Mouse (Mus musculus) limb, embryonic 12.5 days (tissue): ENCODE measurements around the gene Brca1. TPM values are rescaled to one million over a fixed set of nuclear protein-coding genes. Genes with fewer than 3 reads are reported as not detected.
A peak's percentile ranks its signal among the peaks of the same experiment; 100 is the strongest.
"Not testable (repeated sequence)": the region's sequence is repeated elsewhere in the genome, so short reads cannot be mapped to it uniquely, and the experiment has no call there.

ENCODE experiments used
- ATAC-seq: fragments of 200-750 bp; cut with Nextera tagmentation; 2 replicates; pipeline ENCODE4 v1.8.0; 2017; ENCODE audit warnings: low read depth, moderate TSS enrichment; ENCODE audit not compliant: insufficient number of reproducible peaks, insufficient read depth, low FRiP score, low TSS enrichment
- H3K27ac ChIP-seq: fragments of 300-500 bp; sonication (generic); 2 replicates; pipeline ENCODE4 v1.5.1; 2016; ENCODE audit warnings: mild to moderate bottlenecking, moderate library complexity
- H3K27me3 ChIP-seq: fragments of 300-500 bp; sonication (generic); 2 replicates; pipeline ENCODE4 v1.6.1; 2016; ENCODE audit warnings: mild to moderate bottlenecking, moderate library complexity
- H3K36me3 ChIP-seq: fragments of 300-500 bp; sonication (generic); 2 replicates; pipeline ENCODE4 v1.6.1; 2016; ENCODE audit warnings: mild to moderate bottlenecking, moderate library complexity
- H3K4me1 ChIP-seq: fragments of 300-500 bp; sonication (generic); replicated peaks from 2 replicates; pipeline ENCODE4 v1.6.1; 2016
- H3K4me2 ChIP-seq: fragments of 300-500 bp; sonication (generic); 2 replicates; pipeline ENCODE4 v1.6.1; 2016; ENCODE audit warnings: mild to moderate bottlenecking, moderate library complexity
- H3K4me3 ChIP-seq: fragments of 300-500 bp; sonication (generic); replicated peaks from 2 replicates; pipeline ENCODE4 v1.5.1; 2016; ENCODE audit warnings: mild to moderate bottlenecking
- H3K9ac ChIP-seq: fragments of 300-500 bp; sonication (generic); replicated peaks from 2 replicates; pipeline ENCODE4 v1.6.1; 2016; ENCODE audit warnings: mild to moderate bottlenecking, moderate library complexity
- H3K9me3 ChIP-seq: fragments of 300-500 bp; sonication (generic); 2 replicates; pipeline ENCODE4 v1.6.1; 2016; ENCODE audit warnings: mild to moderate bottlenecking, moderate library complexity
- WGBS: fragments of 180-500 bp; shearing (Covaris S2); methylation state at CpG from one replicate; pipeline ENCODE4 v1.1.7; 2016; 5-methylcytosine and 5-hydroxymethylcytosine counted together
- polyA plus RNA-seq: library from polyadenylated mRNA; unstranded; fragments of >200 nt; fragmentation: Nextera tagmentation; extraction: Ambion mirVana; gene quantifications from 2 replicates; pipeline ENCODE4 v1.2.1, GENCODE M21; 2016

The Brca1 gene
- polyA plus RNA-seq, 1 experiment from 2014 or later = 19.0 TPM

DNA sequence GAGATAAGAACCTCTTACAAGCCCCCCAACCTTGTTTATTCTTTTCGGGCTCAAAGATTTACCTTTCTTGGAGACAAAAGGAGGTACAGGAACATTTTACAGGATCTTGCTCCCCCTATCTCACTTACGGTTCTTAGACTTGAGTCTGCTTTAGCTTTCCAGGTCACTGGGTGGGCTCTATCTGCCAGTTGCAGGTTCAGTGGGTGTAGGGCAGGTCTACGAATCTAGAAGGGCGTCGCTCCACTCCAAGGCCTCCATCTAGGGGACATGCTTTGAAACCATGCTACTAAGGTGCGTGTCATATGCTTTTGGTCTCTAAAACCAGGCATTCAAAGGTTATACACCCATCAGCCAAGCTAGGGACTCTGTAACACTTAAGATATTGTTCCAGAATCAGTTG lies 67.5 kb downstream of the Brca1 start:
- Histone ChIP-seq H3K36me3 (peaks cover 23% of the 10 kb centered on the region), H3K4me3 (no peak overlapping the region), H3K27me3 (peaks cover 3% of the 10 kb centered on the region; the same call in 1 of the 2 replicates), H3K9me3 (no peaks in the 10 kb centered on the region), H3K27ac (no peak overlapping the region), H3K9ac (no peak overlapping the region), H3K4me1 (peaks cover 3% of the 10 kb centered on the region; the same call in 1 of the 2 replicates), H3K4me2 (no peak overlapping the region)
- no peak for ATAC-seq
- 83% methylated on average over 6 of the region's 6 CpGs for WGBS

DNA sequence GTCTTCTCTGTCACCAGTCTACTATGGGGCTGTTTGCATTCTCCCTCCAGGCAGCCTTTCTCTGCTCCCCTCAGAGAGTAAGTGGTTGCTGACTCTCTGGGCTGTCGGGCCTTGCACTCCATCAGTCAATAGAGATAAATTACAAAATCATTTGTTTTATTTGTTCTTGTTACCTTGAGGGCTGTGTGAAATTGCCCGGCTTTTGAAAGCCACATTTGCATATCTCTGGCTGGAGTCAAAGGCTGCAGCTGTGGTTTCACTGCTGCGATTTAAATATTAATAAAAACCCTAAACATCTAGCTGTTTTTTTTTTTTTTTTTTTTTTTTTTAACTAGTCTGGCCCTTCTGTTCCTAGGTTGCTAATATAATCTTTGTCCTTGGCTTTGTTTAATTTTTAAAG lies 68.0 kb downstream of the Brca1 start:
- peaks cover 7% of the 10 kb centered on the region; the same call in 1 of the 2 replicates for H3K4me1 ChIP-seq
- H3K9me3 ChIP-seq = no peaks in the 10 kb centered on the region
- H3K4me3 ChIP-seq = no peak overlapping the region
- no peak overlapping the region for H3K27ac ChIP-seq
- no peak for ATAC-seq
- peaks cover 19% of the 10 kb centered on the region for H3K36me3 ChIP-seq
- peaks cover 6% of the 10 kb centered on the region; the same call in 1 of the 2 replicates for H3K27me3 ChIP-seq
- no peak overlapping the region for H3K9ac ChIP-seq
- no peak overlapping the region for H3K4me2 ChIP-seq
- 49% methylated on average over 3 of the region's 3 CpGs for WGBS

DNA sequence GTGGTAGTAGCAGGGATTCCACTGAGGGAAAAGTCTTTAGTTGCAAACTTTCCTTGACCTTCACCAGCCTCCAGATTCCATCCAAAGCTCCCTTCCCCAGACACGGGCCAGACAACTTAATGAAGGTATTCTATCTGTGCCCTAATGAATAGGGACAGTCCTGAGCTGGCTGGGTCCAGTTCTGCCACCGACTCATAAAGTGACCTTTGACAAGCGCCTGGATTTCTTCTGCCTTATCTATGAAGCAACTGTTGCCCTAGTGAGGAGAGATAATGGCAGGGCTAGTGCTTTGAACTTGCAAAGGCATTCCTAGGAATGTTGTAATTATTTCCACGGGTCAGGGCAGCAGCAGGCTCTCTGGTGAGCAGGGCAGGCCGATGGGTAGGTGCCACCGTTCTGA lies 70.8 kb downstream of the Brca1 start:
- Histone ChIP-seq H3K4me1 (peaks cover 9% of the 10 kb centered on the region; the same call in 1 of the 2 replicates), H3K27ac (no peak overlapping the region), H3K9ac (no peak overlapping the region), H3K9me3 (no peaks in the 10 kb centered on the region), H3K4me2 (no peak overlapping the region), H3K4me3 (no peak overlapping the region), H3K36me3 (no peaks in the 10 kb centered on the region), H3K27me3 (peaks cover 6% of the 10 kb centered on the region; the same call in 1 of the 2 replicates)
- ATAC-seq = no peak
- WGBS = 33% methylated on average over 6 of the region's 6 CpGs

DNA sequence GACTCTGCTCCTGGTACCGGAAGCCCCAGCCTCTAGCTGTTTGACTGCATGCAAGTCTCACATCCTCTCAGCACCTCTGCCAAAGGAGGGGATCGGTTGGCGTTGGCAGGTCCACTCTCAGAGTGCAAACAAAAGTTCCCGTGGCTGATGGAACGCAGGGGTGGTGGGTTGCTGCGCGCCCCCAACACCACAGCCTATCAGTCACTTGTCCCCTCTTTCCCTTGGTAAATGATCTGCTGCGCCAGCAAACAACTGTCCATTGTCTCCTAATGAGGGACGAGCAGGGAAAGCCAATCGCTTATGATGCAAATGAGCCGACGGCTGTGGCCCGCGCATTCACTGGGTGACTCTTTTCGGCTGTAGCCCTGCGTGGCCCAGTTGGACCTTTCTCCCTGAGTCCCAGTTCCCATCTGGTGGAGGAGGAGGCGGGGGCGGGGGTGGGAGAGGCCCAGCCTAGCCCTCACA lies 72.6 kb downstream of the Brca1 start:
- peaks cover 6% of the 10 kb centered on the region; the same call in 1 of the 2 replicates for H3K27me3 ChIP-seq
- H3K4me3 ChIP-seq = no peak overlapping the region
- ATAC-seq = no peak

DNA sequence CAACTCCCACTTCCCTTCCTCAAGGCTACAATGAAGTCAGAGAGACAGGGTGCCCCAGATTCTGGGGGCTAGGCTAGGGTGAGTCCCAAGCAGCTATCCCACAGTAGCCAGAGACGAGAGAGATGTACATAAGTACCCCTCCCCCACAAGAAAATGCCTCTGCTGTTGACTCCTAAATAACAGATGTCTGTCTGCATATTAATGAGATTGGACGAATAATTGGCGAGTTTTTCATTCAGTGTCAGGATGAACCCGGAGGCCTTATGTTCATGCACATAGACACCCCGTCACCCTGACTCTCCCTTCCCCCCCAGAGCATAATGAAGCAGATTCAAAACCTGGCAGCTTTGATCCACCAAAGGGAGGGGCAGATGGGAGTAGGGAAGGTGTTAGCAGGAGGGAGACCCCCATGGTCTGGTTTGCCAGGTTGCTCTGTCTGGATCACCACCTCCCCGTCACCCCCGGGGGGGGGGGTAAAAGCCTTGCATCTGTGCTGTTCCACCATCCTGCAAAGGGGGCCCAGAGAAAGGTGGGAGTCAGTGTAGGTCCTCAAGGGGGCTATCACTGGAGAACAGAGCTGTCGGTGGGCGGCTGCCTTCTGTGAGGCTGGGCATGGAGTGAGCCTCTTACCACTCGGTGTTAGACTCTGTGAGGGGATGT lies 74.1 kb downstream of the Brca1 start:
- peaks cover 9% of the 10 kb centered on the region; the same call in 1 of the 2 replicates for H3K4me1 ChIP-seq
- H3K27ac ChIP-seq = no peak overlapping the region
- no peaks in the 10 kb centered on the region for H3K36me3 ChIP-seq
- no peak overlapping the region for H3K4me2 ChIP-seq
- H3K27me3 ChIP-seq = peaks cover 6% of the 10 kb centered on the region; the same call in 1 of the 2 replicates
- no peak for ATAC-seq
- no peak overlapping the region for H3K4me3 ChIP-seq
- no peaks in the 10 kb centered on the region for H3K9me3 ChIP-seq
- no peak overlapping the region for H3K9ac ChIP-seq
- 57% methylated on average over 10 of the region's 10 CpGs for WGBS

More for the DNA sequence above, 72.6 kb downstream of the Brca1 start:
- Histone ChIP-seq H3K27ac (peak overlapping the region; percentile 29; the same call in 1 of the 2 replicates), H3K9ac (0 out of 2 replicates have a peak overlapping the region, but pooled peaks have one; percentile 2), H3K9me3 (no peaks in the 10 kb centered on the region), H3K4me1 (peaks cover 9% of the 10 kb centered on the region; the same call in 1 of the 2 replicates), H3K36me3 (no peaks in the 10 kb centered on the region), H3K4me2 (peak overlapping the region; percentile 39)
- WGBS = 14% methylated on average over 18 of the region's 18 CpGs

DNA sequence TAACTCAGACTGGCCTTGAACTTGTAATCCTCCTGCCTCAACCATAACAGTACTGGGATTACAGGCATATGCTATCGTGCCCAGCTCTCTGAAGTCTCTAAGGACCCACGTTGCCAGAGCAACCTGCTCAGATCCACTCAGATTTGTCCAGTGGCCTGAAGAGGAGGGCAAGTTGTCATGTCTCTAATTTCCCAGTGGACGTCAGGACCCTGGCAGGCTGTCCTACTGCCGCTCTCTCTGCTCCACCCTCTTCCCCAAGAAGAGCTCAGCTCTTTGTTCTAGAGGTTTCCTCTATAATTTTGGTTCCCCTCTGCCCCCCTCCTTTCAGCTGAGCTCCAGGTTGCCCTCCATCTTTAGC lies 74.6 kb downstream of the Brca1 start:
- Histone ChIP-seq H3K27me3 (peaks cover 7% of the 10 kb centered on the region; the same call in 1 of the 2 replicates), H3K27ac (no peak overlapping the region), H3K4me1 (peaks cover 9% of the 10 kb centered on the region; the same call in 1 of the 2 replicates), H3K4me2 (no peak overlapping the region), H3K4me3 (no peak overlapping the region), H3K9me3 (no peaks in the 10 kb centered on the region), H3K9ac (no peak overlapping the region), H3K36me3 (no peaks in the 10 kb centered on the region)
- no peak for ATAC-seq
- 50% methylated on average over 4 of the region's 4 CpGs for whole genome bisulfite sequencing

DNA sequence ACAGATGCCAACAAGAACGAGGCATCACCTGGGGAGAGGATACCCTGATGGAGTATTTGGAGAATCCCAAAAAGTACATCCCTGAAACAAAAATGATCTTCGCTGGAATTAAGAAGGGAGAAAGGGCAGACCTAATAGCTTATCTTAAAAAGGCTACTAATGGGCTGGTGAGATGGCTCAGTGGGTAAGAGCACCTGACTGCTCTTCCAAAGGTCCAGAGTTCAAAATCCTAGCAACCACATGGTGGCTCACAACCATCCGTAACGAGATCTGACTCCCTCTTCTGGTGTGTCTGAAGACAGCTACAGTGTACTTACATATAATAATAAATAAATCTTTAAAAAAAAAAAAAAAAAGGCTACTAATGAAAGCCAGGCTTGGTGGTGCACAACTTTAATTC lies 75.4 kb downstream of the Brca1 start:
- not testable (repeated sequence) for H3K9ac ChIP-seq, H3K9me3 ChIP-seq, H3K4me1 ChIP-seq, H3K27ac ChIP-seq, ATAC-seq, H3K4me2 ChIP-seq, H3K4me3 ChIP-seq, H3K36me3 ChIP-seq
- peaks cover 10% of the 10 kb centered on the region; the same call in 1 of the 2 replicates for H3K27me3 ChIP-seq
- 94% methylated on average over 4 of the region's 4 CpGs for WGBS

DNA sequence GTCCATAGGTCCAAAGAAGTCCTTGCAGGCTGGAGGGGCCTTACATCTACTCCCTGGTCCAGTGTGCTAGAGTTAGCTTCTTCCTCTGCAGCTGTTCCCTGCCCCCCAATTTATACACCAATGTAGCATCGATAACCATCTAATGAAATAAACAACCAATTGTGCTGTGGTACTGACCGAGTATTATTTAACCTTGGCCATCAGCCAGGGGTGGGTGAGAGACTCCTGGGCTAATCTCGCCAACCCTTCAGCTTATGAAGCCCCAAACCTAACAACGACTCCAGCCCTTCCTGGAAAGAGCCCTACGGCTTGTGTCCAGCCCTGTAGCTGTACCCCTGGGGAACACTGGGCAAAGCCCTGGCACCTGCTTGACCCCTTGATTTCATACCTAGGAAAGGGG lies 77.5 kb downstream of the Brca1 start:
- H3K27me3 ChIP-seq = peaks cover 18% of the 10 kb centered on the region
- no peak for ATAC-seq
- H3K27ac ChIP-seq = no peak overlapping the region
- H3K4me2 ChIP-seq = no peak overlapping the region
- H3K36me3 ChIP-seq = 0 out of 2 replicates have a peak, but pooled peaks cover 3% of the 10 kb centered on the region
- no peaks in the 10 kb centered on the region for H3K9me3 ChIP-seq
- H3K9ac ChIP-seq = no peak overlapping the region
- H3K4me1 ChIP-seq = peaks cover 6% of the 10 kb centered on the region; the same call in 1 of the 2 replicates
- 85% methylated on average over 5 of the region's 5 CpGs for whole genome bisulfite sequencing
- H3K4me3 ChIP-seq = no peak overlapping the region

DNA sequence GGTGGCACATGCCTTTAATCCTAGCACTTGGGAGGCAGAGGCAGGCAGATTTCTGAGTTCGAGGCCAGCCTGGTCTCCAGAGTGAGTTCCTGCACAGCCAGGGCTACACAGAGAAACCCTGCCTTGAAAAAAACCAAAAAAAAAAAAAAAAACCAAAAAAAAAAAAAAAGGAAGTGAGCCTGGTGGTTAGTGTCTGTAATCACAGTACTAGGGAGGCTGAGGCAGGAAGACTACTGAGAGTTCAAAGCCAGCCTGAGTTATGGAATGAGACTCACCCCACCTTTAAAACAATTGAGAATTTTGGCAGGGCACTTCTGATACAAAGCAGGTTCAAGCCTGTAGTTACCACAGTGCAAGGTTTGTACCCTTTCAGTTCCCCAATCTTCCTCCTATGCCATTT lies 78.1 kb downstream of the Brca1 start:
- WGBS = 81% methylated on average over 1 of the region's 1 CpGs
- H3K9me3 ChIP-seq, H3K27ac ChIP-seq, H3K9ac ChIP-seq, H3K4me2 ChIP-seq, H3K36me3 ChIP-seq, ATAC-seq, H3K4me3 ChIP-seq, H3K4me1 ChIP-seq: not testable (repeated sequence)
- H3K27me3 ChIP-seq = peaks cover 19% of the 10 kb centered on the region

DNA sequence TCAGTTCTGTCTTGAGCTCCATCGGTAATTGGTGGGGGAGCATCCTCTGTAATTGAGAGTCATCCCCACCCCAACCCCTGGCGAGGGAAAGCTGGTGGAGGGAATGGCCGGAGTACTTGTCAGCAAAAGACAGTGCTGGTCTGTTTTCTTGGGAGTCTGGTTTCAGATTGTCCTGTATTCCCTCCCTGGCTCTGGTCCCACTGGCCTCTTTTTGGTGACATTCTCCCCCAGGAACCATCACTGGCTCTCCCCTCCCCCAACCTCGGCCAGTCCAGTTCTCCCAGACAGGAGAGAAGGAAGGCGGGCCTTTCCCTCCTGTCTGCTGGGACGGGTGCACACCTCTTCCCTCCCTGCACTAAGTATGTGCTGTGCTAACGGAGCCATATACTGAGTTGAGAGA lies 79.4 kb downstream of the Brca1 start:
- no peak for ATAC-seq
- Histone ChIP-seq H3K27me3 (peaks cover 23% of the 10 kb centered on the region), H3K4me3 (no peak overlapping the region), H3K9ac (no peak overlapping the region), H3K9me3 (no peaks in the 10 kb centered on the region), H3K27ac (no peak overlapping the region), H3K4me1 (peaks cover 9% of the 10 kb centered on the region), H3K4me2 (no peak overlapping the region), H3K36me3 (0 out of 2 replicates have a peak, but pooled peaks cover 3% of the 10 kb centered on the region)
- WGBS = 43% methylated on average over 7 of the region's 7 CpGs

DNA sequence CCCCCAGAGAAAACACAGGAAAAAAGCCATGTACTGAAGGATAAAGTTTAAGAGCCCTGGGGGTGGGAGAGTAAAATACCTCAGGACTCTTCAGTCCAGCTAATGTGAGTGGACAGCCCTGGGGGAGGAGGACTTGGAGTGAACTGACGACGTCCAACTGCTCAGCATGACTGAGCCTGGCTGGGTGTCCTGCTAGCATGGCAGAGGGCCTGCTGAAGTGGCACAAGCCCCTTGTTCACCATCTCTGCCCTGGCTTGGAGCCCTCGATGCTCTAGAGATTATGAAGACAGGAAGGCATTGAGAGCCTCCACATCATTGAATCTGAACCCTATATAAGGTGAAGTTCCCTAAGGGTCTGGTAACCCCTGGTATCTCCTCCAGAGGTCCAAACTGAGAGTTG lies 79.8 kb downstream of the Brca1 start:
- Histone ChIP-seq H3K4me1 (peaks cover 10% of the 10 kb centered on the region), H3K27me3 (peaks cover 26% of the 10 kb centered on the region), H3K9me3 (no peaks in the 10 kb centered on the region), H3K36me3 (0 out of 2 replicates have a peak, but pooled peaks cover 3% of the 10 kb centered on the region), H3K4me3 (no peak overlapping the region), H3K4me2 (no peak overlapping the region), H3K27ac (no peak overlapping the region), H3K9ac (no peak overlapping the region)
- 65% methylated on average over 3 of the region's 3 CpGs for WGBS
- ATAC-seq = no peak
